Mouse (Mus musculus): ENCODE data around the gene Pde6h. TPM values are rescaled to one million over a fixed set of nuclear protein-coding genes. Genes with fewer than 3 reads are reported as not detected.

Gene Pde6h
- total and polyA plus RNA-seq, 3 experiments: 0.04 to 0.30 TPM; not detected in 1

- dilution Hi-C loops (cut with MboI; ENCODE audit: extremely low pct_ligation_motif_present, extremely low pct_unique_long_range_greater_than_20kb, low sequenced_read_pairs) (no loop called here), in situ Hi-C loops (cut with MboI; ENCODE audit: low pct_ligation_motif_present, low pct_unique_long_range_greater_than_20kb, low sequenced_read_pairs) (no loop called here)
- no peaks in the 10 kb centered on the region for H3K27me3 ChIP-seq (replicated peaks)
- no peaks in the 10 kb centered on the region for H3K36me3 ChIP-seq (replicated peaks in 1 of 2; ENCODE audit: control insufficient read depth in 1 of 2, insufficient read depth in 1 of 2, low read length in 1 of 2)
- no peaks in the 10 kb centered on the region for H3K9me3 ChIP-seq (replicated peaks; ENCODE audit: low read length)
- no peak overlapping the region for H3K9ac ChIP-seq (ENCODE audit: insufficient read depth, low read depth)
- no peak overlapping the region for H3K27ac ChIP-seq (ENCODE audit: insufficient read depth, low read depth)
- DNase-seq (ENCODE audit: extremely low read depth): no peak
- no peak overlapping the region for H3K4me2 ChIP-seq (ENCODE audit: insufficient read depth, low read depth, poor library complexity, severe bottlenecking)
- TF ChIP-seq ZMIZ1 (IDR thresholded peaks at IDR 0.05; ENCODE audit: low read depth, low read length) (no peak), IRF4 (IDR thresholded peaks at IDR 0.05; ENCODE audit: low read depth, low read length) (no peak), EP300 (IDR thresholded peaks at IDR 0.05; ENCODE audit: low read length) (no peak), MAFK (IDR thresholded peaks at IDR 0.05; ENCODE audit: insufficient replicate concordance, low read length) (no peak), NELFE (IDR thresholded peaks at IDR 0.05; ENCODE audit: low read depth, low read length) (no peak), SMC3 (IDR thresholded peaks at IDR 0.05; ENCODE audit: low read depth, low read length) (no peak), JUND (conservative IDR thresholded peaks at IDR 0.05; ENCODE audit: low read depth, low read length) (no peak), ZKSCAN1 (IDR thresholded peaks at IDR 0.05; ENCODE audit: borderline replicate concordance, low read depth, low read length) (no peak), CHD1 (IDR thresholded peaks at IDR 0.05; ENCODE audit: low read depth, low read length) (no peak), USF2 (conservative IDR thresholded peaks at IDR 0.05; ENCODE audit: low read depth, low read length) (no peak), ZNF384 (IDR thresholded peaks at IDR 0.05; ENCODE audit: low read depth, low read length) (no peak), MAZ (IDR thresholded peaks at IDR 0.05; ENCODE audit: low read depth, low read length) (no peak), RCOR1 (conservative IDR thresholded peaks at IDR 0.05; ENCODE audit: low read depth, low read length) (no peak)
- no peaks in the 10 kb centered on the region for H3K79me2 ChIP-seq (replicated peaks; ENCODE audit: control insufficient read depth, extremely low read depth, insufficient read depth, poor library complexity, severe bottlenecking)
- H3K4me1 ChIP-seq (ENCODE audit: control insufficient read depth in 1 of 2, insufficient read depth in 2 of 2): peaks cover 2 to 11% of the 10 kb centered on the region in 2 experiments; a peak in 3 of 4 replicates
- H3K4me3 ChIP-seq (replicated peaks in 1 of 3; ENCODE audit: low read depth in 2 of 3, low read length in 2 of 3, poor library complexity in 1 of 3): no peak overlapping the region
Measured at GRCm38 (mm10) chr6:137011187-137011586, 87.6 kb downstream of the Pde6h start.

DNA sequence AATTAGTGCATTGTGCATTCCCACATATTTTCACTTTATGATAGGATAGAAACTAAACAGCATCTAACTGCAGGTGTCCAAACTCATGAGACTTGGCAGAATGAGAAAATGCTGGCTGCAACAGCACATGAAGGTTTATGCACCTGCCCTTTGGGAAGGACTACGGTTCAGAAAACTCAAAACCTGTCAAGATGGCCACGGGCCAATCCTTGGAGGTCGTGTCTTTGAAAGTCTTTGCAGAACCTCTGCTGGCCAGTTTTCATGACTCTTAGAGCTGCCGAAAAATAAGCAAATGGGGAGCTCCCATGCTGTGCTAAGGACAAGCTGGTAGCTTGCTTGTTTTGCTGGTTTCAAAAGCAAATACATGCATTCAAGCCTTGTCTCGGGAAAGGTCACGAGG, 90.7 kb downstream of the Pde6h start:
- Histone ChIP-seq H3K27ac (ENCODE audit: insufficient read depth, low read depth) (no peak overlapping the region), H3K4me2 (ENCODE audit: insufficient read depth, low read depth, poor library complexity, severe bottlenecking) (no peak overlapping the region), H3K27me3 (replicated peaks) (no peaks in the 10 kb centered on the region), H3K79me2 (replicated peaks; ENCODE audit: control insufficient read depth, extremely low read depth, insufficient read depth, poor library complexity, severe bottlenecking) (no peaks in the 10 kb centered on the region), H3K4me1 (ENCODE audit: control insufficient read depth in 1 of 2, insufficient read depth in 2 of 2) (peaks cover 2 to 16% of the 10 kb centered on the region in 2 experiments; a peak in 3 of 4 replicates), H3K9me3 (replicated peaks; ENCODE audit: low read length) (no peaks in the 10 kb centered on the region), H3K9ac (ENCODE audit: insufficient read depth, low read depth) (no peak overlapping the region), H3K4me3 (replicated peaks in 1 of 3; ENCODE audit: low read depth in 2 of 3, low read length in 2 of 3, poor library complexity in 1 of 3) (no peak overlapping the region), H3K36me3 (replicated peaks in 1 of 2; ENCODE audit: control insufficient read depth in 1 of 2, insufficient read depth in 1 of 2, low read length in 1 of 2) (no peaks in the 10 kb centered on the region)
- no peak for DNase-seq (ENCODE audit: extremely low read depth)
- no peak for TF ChIP-seq RAD21 (IDR thresholded peaks at IDR 0.05; ENCODE audit: low read depth, low read length)
- TF ChIP-seq SIN3A (IDR thresholded peaks at IDR 0.05; ENCODE audit: low read length): no peak
- TF ChIP-seq ZC3H11A (IDR thresholded peaks at IDR 0.05; ENCODE audit: low read depth, low read length): no peak
- TF ChIP-seq CTCF (conservative IDR thresholded peaks at IDR 0.05 in 1 of 2, IDR thresholded peaks at IDR 0.05 in 1 of 2; ENCODE audit: low read depth in 2 of 2, low read length in 2 of 2): no peak
- TF ChIP-seq MAZ (IDR thresholded peaks at IDR 0.05; ENCODE audit: low read depth, low read length): no peak
- in situ Hi-C loops (cut with MboI; ENCODE audit: low pct_ligation_motif_present, low pct_unique_long_range_greater_than_20kb, low sequenced_read_pairs): no loop called here
- dilution Hi-C loops (cut with MboI; ENCODE audit: extremely low pct_ligation_motif_present, extremely low pct_unique_long_range_greater_than_20kb, low sequenced_read_pairs): no loop called here
